Mouse (Mus musculus): ENCODE data around the gene Tnfrsf19.

Tnfrsf19 gene

GRCm38 (mm10) chr14:61046091-61046681, at the start of gene Tnfrsf19:
Gene Tnfrsf19 (minus strand): TSS chr14:61046490.
- DNase-seq (ENCODE audit: low spot score in 2 of 2) = peak; percentile 91 to 92

GRCm38 (mm10) chr14:61092073-61092472, 45.8 kb upstream of the Tnfrsf19 start:
- peak; percentile 75 to 81 for DNase-seq (ENCODE audit: low spot score in 2 of 2)

GRCm38 (mm10) chr14:61090955-61091354, 44.7 kb upstream of the Tnfrsf19 start:
- DNase-seq (ENCODE audit: low spot score in 2 of 2) = peak; percentile 39 to 54

GRCm38 (mm10) chr14:61088187-61088586, 41.9 kb upstream of the Tnfrsf19 start:
- DNase-seq (ENCODE audit: low spot score in 2 of 2) = peak in 1 of 2 experiments; percentile 29

- peak; percentile 56 to 63 for DNase-seq (ENCODE audit: low spot score in 2 of 2)
These were observed 39.0 kb upstream of the Tnfrsf19 start for GRCm38 (mm10) chr14:61085325-61085724.

GRCm38 (mm10) chr14:61069555-61069954, 23.3 kb upstream of the Tnfrsf19 start:
- no peak for DNase-seq (ENCODE audit: low spot score in 2 of 2)

GRCm38 (mm10) chr14:61061729-61062128, 15.4 kb upstream of the Tnfrsf19 start:
- DNase-seq (ENCODE audit: low spot score in 2 of 2) = no peak

- DNase-seq (ENCODE audit: low spot score in 2 of 2) = no peak
These were observed 13.1 kb upstream of the Tnfrsf19 start for GRCm38 (mm10) chr14:61059316-61059945.

- DNase-seq (ENCODE audit: low spot score in 2 of 2) = no peak
These were observed 10.7 kb upstream of the Tnfrsf19 start for GRCm38 (mm10) chr14:61056962-61057361.

GRCm38 (mm10) chr14:61056445-61056844, 10.2 kb upstream of the Tnfrsf19 start:
- no peak for DNase-seq (ENCODE audit: low spot score in 2 of 2)

- no peak for DNase-seq (ENCODE audit: low spot score in 2 of 2)
These were observed 9.6 kb upstream of the Tnfrsf19 start for GRCm38 (mm10) chr14:61055864-61056263.

- no peak for DNase-seq (ENCODE audit: low spot score in 2 of 2)
These were observed 5.9 kb upstream of the Tnfrsf19 start for GRCm38 (mm10) chr14:61052163-61052562.

GRCm38 (mm10) chr14:61045446-61046090, 722 bp downstream of the Tnfrsf19 start:
- DNase-seq (ENCODE audit: low spot score in 2 of 2) = no peak

- no peak for DNase-seq (ENCODE audit: low spot score in 2 of 2)
These were observed 2.0 kb downstream of the Tnfrsf19 start for GRCm38 (mm10) chr14:61044316-61044715.

- no peak for DNase-seq (ENCODE audit: low spot score in 2 of 2)
These were observed 2.6 kb downstream of the Tnfrsf19 start for GRCm38 (mm10) chr14:61043511-61044310.

- no peak for DNase-seq (ENCODE audit: low spot score in 2 of 2)
These were observed 4.0 kb downstream of the Tnfrsf19 start for GRCm38 (mm10) chr14:61042291-61042690.

- DNase-seq (ENCODE audit: low spot score in 2 of 2) = no peak
These were observed 6.1 kb downstream of the Tnfrsf19 start for GRCm38 (mm10) chr14:61040236-61040635.

- DNase-seq (ENCODE audit: low spot score in 2 of 2) = no peak
These were observed 8.2 kb downstream of the Tnfrsf19 start for GRCm38 (mm10) chr14:61038082-61038472.

GRCm38 (mm10) chr14:61037321-61038081, 8.8 kb downstream of the Tnfrsf19 start:
- DNase-seq (ENCODE audit: low spot score in 2 of 2) = peak; percentile 86 to 87

- DNase-seq (ENCODE audit: low spot score in 2 of 2) = no peak
These were observed 15.9 kb downstream of the Tnfrsf19 start for GRCm38 (mm10) chr14:61030366-61030765.

GRCm38 (mm10) chr14:61024006-61024405, 22.3 kb downstream of the Tnfrsf19 start:
- DNase-seq (ENCODE audit: low spot score in 2 of 2) = no peak
